Mouse (Mus musculus): ENCODE results near the gene Tmem128.

Gene Tmem128

DNA sequence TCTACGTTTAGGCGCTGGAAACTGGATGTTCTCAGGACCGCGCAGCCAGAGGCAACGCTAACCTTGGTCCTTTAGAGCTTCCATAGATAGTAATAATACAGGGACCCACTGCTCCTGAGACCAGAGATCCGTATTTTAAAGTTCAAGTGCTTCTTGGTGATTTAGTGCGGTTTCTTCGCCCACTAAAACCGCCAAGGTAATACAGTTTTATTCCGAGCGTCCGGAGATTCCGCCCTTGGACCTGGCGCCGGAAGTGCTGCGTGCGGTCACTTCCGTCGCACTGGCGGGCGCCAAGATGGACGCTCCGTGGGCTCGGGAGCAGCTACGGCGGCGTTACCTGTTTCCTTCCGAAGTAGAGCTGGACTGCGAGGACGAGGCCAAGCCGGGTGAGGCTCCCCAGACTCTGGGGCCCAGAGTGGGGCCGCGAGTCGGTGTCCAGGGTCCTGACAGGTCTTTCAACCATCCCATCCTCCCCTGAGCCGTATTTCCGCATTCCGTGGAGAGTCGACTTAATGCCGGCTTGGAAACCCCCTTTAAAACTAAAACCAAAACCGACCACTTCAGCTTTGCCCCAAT lies at the start of gene Tmem128:
Gene Tmem128, plus strand, starts transcription at position 79 of the 576 bp plus-strand sequence.
- peak; percentile 42 for DNase-seq (ENCODE audit: low spot score)

GRCm38 (mm10) chr5:38211691-38212090 lies 48.3 kb upstream of the Tmem128 start:
- DNase-seq (ENCODE audit: low spot score), result no peak

- no peak for DNase-seq (ENCODE audit: low spot score)
Observed at GRCm38 (mm10) chr5:38213009-38213408, 47.0 kb upstream of the Tmem128 start.

DNA sequence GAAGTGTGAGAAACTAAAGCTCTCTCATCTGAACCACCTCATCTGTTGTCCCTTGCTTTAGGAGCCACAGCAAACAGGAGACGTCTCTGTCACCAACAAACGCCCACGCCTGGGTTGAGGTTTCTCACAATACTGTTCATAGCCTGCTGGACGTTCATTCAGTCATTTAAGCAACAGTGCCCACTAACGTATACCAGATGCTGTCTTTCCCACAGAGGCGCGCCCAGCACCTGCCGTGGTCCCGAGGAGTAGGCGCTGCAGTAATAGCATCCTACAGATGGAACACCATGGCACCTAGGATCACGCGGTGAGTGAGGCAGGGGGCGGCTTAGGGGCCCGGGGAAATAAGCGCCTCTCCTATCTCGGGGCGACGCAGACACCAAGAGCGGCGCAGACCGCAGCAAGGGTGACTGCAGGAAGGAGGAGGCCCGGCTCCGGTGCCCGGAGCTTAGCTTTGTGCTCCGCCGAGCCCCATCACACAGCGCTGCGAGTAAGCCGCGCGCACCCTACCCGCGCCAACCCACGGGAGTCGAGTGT lies 40.1 kb upstream of the Tmem128 start:
- no peak for DNase-seq (ENCODE audit: low spot score)

DNA sequence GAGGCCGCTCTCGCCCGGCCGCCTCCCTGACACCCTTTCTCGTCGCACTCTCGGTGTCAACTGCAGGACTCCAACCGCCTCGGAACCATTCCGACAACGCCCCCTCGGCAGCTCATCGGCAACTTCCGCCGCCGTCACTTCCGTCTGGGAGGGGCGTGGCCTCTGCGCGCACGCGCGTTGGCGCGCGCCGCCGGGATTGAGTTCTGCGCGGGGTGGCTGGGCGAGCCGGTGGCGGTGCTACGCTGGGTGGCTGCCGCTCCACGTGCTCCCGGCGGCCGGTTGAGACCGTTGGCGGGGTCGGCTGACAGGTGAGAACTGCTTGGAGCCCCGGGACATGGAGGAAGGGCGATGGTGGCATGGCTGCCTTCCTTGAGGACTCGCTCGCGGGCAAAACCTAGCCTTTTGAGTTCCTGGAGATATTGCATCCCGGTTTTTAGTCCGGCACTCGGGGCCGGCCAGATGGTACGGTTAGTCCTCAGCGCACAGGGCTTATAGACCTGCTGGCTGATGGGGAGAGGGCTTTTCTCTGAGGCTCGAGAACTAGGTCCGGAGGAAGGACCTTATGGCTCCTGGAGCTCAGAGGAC lies 39.6 kb upstream of the Tmem128 start, which contains the start of the genes Zbtb49 and Lyar:
Gene Zbtb49, minus strand, starts transcription at position 130 of the 585 bp plus-strand sequence.
Gene Lyar, plus strand, starts transcription at position 143 of the 585 bp plus-strand sequence.
- peak; percentile 95 for DNase-seq (ENCODE audit: low spot score)

GRCm38 (mm10) chr5:38235422-38235821 lies 24.6 kb upstream of the Tmem128 start:
- peak; percentile 23 for DNase-seq (ENCODE audit: low spot score)

DNA sequence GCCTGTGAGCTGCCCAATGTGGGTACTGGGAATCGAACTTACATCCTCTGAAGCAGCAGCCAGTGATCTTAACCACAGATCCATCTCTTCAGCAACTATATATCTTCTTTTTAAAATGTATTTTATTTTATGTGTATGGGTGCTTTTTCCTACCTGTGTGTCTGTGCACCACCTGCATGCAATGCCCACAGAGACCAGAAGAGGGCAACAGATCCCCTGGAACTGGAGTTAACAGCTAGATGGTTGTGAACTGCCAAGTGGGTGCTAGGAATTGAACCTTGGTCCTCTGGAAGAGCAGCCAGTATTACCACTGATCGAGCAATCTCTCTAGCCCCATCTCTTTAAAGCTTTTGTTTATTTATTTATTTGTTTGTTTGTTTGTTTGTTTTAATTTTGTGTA lies 23.4 kb upstream of the Tmem128 start:
- DNase-seq (ENCODE audit: low spot score), result no peak

- no peak for DNase-seq (ENCODE audit: low spot score)
Observed at GRCm38 (mm10) chr5:38240727-38241472, 19.1 kb upstream of the Tmem128 start.

GRCm38 (mm10) chr5:38241473-38241834 lies 18.5 kb upstream of the Tmem128 start:
- DNase-seq (ENCODE audit: low spot score), result no peak

GRCm38 (mm10) chr5:38241966-38242365 lies 18.0 kb upstream of the Tmem128 start:
- no peak for DNase-seq (ENCODE audit: low spot score)

DNA sequence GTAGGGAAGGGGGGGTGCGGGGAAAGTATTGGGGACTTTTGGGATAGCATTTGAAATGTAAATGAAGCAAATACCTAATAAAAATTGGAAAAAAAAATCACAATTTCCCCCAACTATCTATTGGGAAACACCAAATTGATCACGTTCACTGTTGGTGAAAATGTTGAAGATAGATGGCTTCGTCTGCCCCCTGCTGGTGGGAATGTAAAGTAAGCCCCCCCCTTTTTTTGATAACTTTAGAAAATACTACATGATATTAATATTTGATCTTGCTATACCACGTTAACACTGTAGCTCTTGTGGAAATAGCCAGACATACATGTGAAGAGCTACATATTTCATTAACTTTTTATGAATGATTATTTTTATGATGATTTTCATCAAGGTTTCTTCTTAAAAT lies 4.8 kb upstream of the Tmem128 start:
- no peak for DNase-seq (ENCODE audit: low spot score)

GRCm38 (mm10) chr5:38255644-38256043 lies 4.3 kb upstream of the Tmem128 start:
- no peak for DNase-seq (ENCODE audit: low spot score)

DNA sequence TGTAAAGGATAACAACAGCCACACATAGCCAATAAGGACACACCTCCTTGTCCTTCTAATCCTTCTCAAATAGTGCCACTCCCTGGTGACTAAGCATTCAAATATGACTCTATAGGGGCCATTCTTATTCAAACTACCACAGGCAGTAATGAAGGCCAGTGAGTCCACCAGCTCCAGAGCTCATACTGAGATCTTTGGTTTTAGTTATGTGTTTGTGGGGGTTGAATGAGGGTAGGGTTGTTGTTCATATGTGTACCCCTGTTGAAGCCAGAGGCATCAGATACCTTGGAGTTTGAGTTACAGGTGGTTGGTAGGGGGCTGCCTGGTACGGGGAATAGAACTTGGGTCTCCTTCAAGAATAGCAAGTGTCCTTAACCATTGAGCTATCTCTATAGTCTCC lies 3.4 kb upstream of the Tmem128 start:
- no peak for DNase-seq (ENCODE audit: low spot score)

DNA sequence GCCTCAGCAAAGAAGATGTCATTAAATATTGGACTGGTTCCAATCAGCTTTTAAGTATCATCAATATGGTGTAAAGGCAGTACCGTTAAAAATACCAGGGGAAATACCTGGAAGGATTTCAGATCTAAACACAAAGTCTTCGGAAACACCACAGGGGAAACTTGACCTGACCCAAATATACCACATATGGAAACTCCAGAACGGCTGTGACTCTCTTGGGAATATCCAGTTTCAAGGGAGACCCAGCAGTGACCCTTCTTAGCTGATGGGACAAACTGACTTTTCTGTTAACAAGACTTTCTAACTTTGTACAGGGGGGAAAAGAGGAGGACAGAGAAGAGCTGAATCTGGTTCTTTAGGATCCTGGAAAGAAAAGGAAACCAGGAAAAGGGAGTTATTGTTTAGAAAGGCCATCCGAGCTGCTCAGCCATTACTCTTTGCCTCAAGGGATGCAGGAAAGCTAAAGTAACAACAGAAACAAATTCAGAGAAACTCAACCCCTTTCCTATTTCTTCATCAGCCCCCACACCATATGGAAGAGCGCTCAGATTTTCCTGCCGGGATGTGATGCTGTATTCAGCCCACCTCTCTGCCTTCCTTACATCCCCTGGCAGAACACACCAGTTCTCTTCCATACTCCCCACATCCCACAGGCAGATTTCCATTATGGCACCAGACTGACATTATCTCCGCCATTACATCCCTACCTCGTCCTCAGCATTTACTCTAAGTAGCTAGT lies 1.8 kb upstream of the Tmem128 start:
- DNase-seq (ENCODE audit: low spot score), result no peak

DNA sequence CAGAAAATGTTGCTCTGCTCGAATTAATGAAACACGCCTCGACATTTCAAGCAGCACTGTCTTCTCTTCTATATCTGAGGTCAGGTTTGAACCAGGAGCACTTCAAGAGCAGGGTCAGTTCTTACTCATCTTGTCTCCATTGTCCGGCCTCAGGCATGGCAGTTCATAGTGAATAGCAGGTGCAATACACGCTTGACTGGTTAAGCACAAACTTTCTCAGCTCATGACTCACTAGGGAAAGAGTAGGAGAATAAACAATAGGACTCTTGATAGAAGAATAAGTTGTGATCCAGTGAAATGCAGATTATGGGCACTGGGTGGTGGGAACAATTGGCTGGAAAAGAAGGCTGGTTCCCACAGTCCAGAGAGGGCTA lies 1.2 kb upstream of the Tmem128 start:
- no peak for DNase-seq (ENCODE audit: low spot score)

GRCm38 (mm10) chr5:38259455-38260106 lies 404 bp upstream of the Tmem128 start:
- DNase-seq (ENCODE audit: low spot score), result no peak

- no peak for DNase-seq (ENCODE audit: low spot score)
Observed at GRCm38 (mm10) chr5:38270942-38271341, 11.0 kb downstream of the Tmem128 start.

DNA sequence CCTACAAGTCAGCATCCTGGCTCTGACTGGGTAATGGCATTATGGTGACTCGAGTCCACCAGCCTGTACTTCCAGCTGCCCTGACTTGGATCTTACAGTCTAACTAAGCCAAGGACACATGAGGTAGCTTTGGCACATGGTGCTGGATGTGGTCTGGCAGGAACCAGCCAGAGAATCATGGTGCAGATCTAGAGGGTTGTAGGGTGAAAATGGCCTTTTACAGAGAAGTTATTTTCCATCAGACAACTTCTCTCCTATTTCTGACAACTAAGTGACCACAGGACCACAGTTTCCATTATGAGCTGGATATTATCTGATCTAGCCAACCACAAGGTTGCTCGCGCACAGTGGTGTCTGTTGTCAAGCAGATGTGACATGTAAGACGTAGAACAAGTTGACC lies 13.8 kb downstream of the Tmem128 start:
- DNase-seq (ENCODE audit: low spot score), result no peak

GRCm38 (mm10) chr5:38275771-38276170 lies 15.8 kb downstream of the Tmem128 start, which contains the start of gene Otop1:
TSS of gene Otop1 (plus strand) at chr5:38275972.
- no peak for DNase-seq (ENCODE audit: low spot score)

GRCm38 (mm10) chr5:38276451-38276850 lies 16.5 kb downstream of the Tmem128 start:
- no peak for DNase-seq (ENCODE audit: low spot score)

DNA sequence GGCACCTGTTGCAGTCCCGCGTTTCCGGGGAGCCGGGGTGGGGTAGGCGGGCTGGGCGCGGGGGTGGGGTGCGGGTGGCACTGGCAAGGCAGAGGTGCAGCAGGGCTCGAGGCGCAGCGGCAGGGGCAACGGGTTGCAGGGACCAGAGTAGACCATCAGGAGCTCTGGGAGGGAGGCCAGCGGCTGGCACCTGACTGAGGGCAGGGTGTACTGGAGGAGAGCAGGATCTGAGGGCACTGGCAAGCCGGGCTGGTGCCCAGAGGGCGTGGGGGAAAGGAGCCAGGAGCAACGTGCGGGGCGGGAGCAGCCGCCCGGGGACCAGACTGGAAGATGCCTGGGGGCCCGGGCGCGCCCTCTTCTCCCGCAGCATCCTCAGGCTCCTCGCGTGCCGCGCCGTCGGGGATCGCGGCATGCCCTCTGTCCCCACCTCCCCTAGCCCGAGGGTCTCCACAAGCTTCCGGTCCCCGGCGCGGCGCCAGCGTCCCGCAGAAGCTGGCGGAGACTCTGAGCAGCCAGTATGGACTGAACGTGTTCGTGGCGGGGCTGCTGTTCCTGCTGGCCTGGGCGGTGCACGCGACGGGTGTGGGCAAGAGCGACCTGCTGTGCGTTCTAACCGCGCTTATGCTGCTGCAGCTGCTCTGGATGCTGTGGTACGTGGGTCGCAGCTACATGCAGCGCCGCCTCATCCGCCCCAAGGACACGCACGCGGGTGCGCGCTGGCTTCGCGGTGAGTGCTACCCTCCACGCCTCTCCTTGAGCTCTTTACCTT lies 17.3 kb downstream of the Tmem128 start:
- DNase-seq (ENCODE audit: low spot score), result no peak

Measured in ovary, postnatal 14 days (tissue).